Mouse (Mus musculus): Measurements from ENCODE around the gene Mrgprf. TPM values are rescaled to one million over a fixed set of nuclear protein-coding genes. Genes with fewer than 3 reads are reported as not detected.

Gene Mrgprf
- polyA plus RNA-seq, 1 experiment from 2014 or later, result 2.1 TPM

DNA sequence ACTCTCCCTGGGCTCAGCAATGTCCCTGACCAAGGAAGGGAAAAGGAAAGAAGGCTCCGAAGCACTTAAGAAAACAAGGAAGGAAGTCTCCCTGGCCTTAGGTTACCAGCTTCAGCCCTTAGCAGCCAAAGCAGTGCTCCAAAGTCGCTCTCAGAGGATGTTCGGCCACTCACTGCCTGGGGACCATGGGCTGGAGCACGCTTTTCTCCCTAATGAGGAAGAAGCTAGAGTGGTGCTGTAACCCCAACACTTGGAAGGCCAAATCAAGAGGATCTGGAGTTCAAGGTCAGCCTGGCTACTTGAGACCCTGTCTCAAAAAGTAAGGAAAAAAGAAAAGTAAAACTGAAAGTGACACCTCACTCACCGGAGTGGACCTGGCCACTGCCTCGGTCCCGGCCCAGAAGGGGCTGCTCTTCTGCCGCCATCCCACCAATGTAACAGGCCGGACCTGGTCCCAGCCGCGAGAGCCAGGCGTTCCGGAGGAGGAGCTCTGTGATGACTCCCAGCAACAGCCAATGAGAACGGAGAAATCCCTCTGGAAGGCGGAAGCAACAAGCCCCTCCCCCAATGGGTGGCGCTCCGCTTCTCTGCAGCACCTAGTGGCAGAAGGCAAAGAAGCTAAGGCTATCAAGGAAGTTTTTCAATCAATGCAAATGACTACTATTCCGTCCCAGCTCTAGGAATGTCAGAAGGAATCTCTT is 17.0 kb upstream of the Mrgprf start, which contains the start of gene Tpcn2:
TSS of gene Tpcn2 (minus strand) at position 525 of the 701 bp plus-strand sequence.
- 1% methylated on average over 18 of the region's 18 CpGs for WGBS
- H3K4me3 ChIP-seq, result peak within 1 kb of the TSS; percentile 52
- ATAC-seq (ENCODE audit: borderline replicate concordance, extremely low read depth, low FRiP score, low TSS enrichment), result peak; percentile 92
- H3K9ac ChIP-seq, result peak within 1 kb of the TSS; percentile 64
- H3K9me3 ChIP-seq, result no peaks in the 10 kb centered on the region
- H3K4me2 ChIP-seq, result peak within 1 kb of the TSS; percentile 81
- peaks cover 25% of the 10 kb centered on the region for H3K4me1 ChIP-seq
- peaks cover 15% of the 10 kb centered on the region; the same call in 1 of the 2 replicates for H3K36me3 ChIP-seq
- H3K27me3 ChIP-seq, result no peaks in the 10 kb centered on the region
- H3K27ac ChIP-seq, result peak within 1 kb of the TSS; percentile 64

DNA sequence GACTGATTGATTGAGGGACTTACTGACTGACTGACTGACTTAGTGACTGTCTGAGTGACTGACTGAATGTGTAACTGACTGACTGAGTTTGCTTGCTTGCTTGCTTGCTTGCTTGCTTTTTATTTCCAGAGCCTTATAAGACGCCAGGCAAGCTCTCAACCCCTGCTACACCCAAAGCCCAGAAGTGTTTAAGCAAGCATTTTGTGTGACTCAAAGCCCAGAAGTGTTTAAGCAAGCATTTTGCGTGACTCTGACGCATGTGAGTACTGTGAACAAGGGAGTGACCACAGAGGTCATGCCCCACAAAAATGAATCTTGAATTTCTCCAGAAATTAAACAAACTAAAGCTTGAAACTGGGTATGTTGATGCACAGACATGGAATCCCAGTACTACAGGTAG is 16.3 kb upstream of the Mrgprf start:
- Histone ChIP-seq H3K27ac (peak overlapping the region; percentile 64), H3K9me3 (no peaks in the 10 kb centered on the region), H3K4me1 (peaks cover 25% of the 10 kb centered on the region), H3K4me2 (peak overlapping the region; percentile 81), H3K9ac (no peak overlapping the region), H3K36me3 (peaks cover 9% of the 10 kb centered on the region; the same call in 1 of the 2 replicates), H3K27me3 (no peaks in the 10 kb centered on the region), H3K4me3 (peak overlapping the region; percentile 52)
- WGBS, result 34% methylated on average over 3 of the region's 3 CpGs
- ATAC-seq (ENCODE audit: borderline replicate concordance, extremely low read depth, low FRiP score, low TSS enrichment), result peak; percentile 25; the same call in 1 of the 2 replicates

DNA sequence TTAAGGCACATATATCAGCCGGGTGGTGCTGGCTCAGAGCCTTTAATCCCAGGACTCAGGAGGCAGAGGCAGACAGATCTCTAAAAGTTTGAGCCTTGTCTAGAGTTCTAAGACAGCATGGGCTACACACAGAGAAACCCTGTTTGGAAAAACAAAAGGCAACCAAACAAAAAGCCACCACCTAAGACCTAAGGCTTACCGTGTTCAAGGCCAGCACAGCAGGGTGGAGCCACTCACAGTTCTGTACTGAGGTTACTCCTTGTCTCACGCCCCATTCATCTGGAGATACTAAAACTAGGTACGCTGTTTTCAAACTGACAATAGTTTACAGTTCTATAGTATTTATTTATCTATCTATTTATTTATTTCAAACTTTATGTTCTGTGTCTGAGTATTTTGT is 15.2 kb upstream of the Mrgprf start:
- ATAC-seq (ENCODE audit: borderline replicate concordance, extremely low read depth, low FRiP score, low TSS enrichment), result no peak
- Histone ChIP-seq H3K9ac (no peak overlapping the region), H3K4me1 (peaks cover 30% of the 10 kb centered on the region), H3K4me3 (no peak overlapping the region), H3K36me3 (no peaks in the 10 kb centered on the region), H3K9me3 (no peaks in the 10 kb centered on the region), H3K27me3 (no peaks in the 10 kb centered on the region), H3K4me2 (no peak overlapping the region), H3K27ac (no peak overlapping the region)
- WGBS, result 76% methylated on average over 4 of the region's 4 CpGs

DNA sequence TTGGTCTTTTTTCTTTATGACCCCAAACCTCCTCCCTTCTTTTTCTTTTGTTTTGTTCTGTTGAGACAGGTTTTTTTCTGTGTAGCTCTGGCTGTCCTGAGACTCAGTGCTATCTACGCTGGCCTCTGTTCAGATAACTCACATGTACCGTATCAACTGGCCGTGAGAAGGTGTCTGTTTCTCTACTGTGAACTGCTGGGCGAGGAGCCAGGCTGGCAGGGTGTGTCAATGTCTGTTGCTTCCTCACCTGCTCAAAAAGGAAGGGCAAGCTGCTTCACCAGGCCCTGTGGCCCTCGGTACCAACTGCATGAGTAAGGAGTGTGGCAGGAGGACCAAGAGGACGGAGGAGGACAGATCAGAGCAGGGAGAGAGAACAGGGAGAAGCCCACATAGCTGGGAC is 13.2 kb upstream of the Mrgprf start:
- Histone ChIP-seq H3K27ac (no peak overlapping the region), H3K9me3 (no peaks in the 10 kb centered on the region)

DNA sequence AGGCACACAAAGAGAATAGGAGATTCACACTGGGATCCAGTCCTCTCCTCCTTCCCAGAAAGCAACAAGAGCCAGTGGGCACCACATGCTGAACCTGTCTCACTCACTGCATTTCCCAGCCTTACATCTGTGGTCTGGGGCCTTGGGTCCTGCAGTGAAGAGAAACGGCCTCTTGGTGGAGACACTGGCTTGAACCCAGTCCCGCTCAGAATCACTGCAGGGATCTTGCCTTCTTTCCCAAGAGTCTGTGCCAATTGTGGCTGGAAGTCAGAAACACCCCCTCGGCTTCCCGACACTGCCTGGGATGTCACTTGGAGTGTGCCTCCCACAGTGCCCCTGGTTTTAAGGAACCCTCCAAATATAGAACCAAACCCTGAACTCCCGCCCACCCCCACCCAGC is 11.3 kb upstream of the Mrgprf start:
- no peak overlapping the region for H3K9ac ChIP-seq
- H3K4me3 ChIP-seq, result no peak overlapping the region
- H3K27ac ChIP-seq, result no peak overlapping the region
- no peak overlapping the region for H3K4me2 ChIP-seq
- 33% methylated on average over 5 of the region's 5 CpGs for WGBS
- no peaks in the 10 kb centered on the region for H3K27me3 ChIP-seq
- H3K9me3 ChIP-seq, result no peaks in the 10 kb centered on the region
- peak; percentile 62; the same call in 1 of the 2 replicates for ATAC-seq (ENCODE audit: borderline replicate concordance, extremely low read depth, low FRiP score, low TSS enrichment)
- no peaks in the 10 kb centered on the region for H3K36me3 ChIP-seq
- peaks cover 5% of the 10 kb centered on the region for H3K4me1 ChIP-seq

More for the DNA sequence above, 13.2 kb upstream of the Mrgprf start:
- ATAC-seq (ENCODE audit: borderline replicate concordance, extremely low read depth, low FRiP score, low TSS enrichment), result no peak
- no peaks in the 10 kb centered on the region for H3K36me3 ChIP-seq
- no peak overlapping the region for H3K9ac ChIP-seq
- no peak overlapping the region for H3K4me2 ChIP-seq
- H3K27me3 ChIP-seq, result no peaks in the 10 kb centered on the region
- whole genome bisulfite sequencing, result 69% methylated on average over 6 of the region's 6 CpGs
- H3K4me1 ChIP-seq, result peaks cover 14% of the 10 kb centered on the region
- H3K4me3 ChIP-seq, result no peak overlapping the region

DNA sequence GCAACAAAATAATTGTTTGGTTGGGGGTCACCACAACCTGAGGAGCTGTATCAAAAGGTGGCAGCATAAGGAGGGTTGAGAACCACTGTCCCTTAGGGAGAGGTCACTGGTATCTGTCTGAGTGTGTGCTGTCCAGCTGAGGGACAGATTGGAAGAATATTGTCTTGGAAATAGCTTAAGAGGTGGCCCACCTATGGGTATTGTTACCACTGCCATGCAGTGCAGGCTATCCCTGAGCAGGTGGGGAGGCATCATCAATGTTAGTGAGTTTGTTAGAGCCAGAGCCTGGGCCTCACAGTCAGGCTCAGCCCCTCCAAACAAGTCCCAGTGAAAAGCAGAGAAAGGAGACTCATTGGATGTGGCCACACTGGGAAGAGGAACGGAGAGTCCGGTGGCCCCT is 8.8 kb upstream of the Mrgprf start:
- no peak for ATAC-seq (ENCODE audit: borderline replicate concordance, extremely low read depth, low FRiP score, low TSS enrichment)
- Histone ChIP-seq H3K9me3 (no peaks in the 10 kb centered on the region), H3K9ac (no peak overlapping the region), H3K4me3 (no peak overlapping the region), H3K36me3 (no peaks in the 10 kb centered on the region), H3K27me3 (no peaks in the 10 kb centered on the region), H3K4me1 (peaks cover 5% of the 10 kb centered on the region), H3K4me2 (no peak overlapping the region), H3K27ac (no peak overlapping the region)
- 79% methylated on average over 2 of the region's 2 CpGs for WGBS

DNA sequence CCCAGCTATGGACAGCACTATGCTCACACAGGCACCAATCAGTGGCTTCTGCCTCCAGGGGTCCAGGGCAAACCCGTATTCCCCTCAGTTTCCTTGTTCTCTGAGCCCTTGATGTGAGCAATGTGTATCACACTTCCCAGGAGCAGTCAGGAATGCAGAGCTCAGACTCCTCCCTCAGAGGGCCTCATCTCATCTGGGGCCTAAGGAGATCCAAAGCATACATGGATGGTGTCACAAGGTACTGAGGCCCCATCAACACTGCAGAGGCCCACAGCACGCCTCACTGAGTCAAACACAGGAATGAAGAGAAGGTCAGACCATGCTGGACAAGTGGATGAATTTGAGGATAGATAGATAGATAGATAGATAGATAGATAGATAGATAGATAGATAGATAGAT is 7.9 kb upstream of the Mrgprf start:
- no peak overlapping the region for H3K4me3 ChIP-seq
- peaks cover 5% of the 10 kb centered on the region for H3K4me1 ChIP-seq
- H3K4me2 ChIP-seq, result no peak overlapping the region
- no peaks in the 10 kb centered on the region for H3K36me3 ChIP-seq
- 48% methylated on average over 2 of the region's 2 CpGs for WGBS
- ATAC-seq (ENCODE audit: borderline replicate concordance, extremely low read depth, low FRiP score, low TSS enrichment), result no peak
- no peaks in the 10 kb centered on the region for H3K9me3 ChIP-seq
- H3K27me3 ChIP-seq, result no peaks in the 10 kb centered on the region
- H3K9ac ChIP-seq, result no peak overlapping the region
- H3K27ac ChIP-seq, result no peak overlapping the region

DNA sequence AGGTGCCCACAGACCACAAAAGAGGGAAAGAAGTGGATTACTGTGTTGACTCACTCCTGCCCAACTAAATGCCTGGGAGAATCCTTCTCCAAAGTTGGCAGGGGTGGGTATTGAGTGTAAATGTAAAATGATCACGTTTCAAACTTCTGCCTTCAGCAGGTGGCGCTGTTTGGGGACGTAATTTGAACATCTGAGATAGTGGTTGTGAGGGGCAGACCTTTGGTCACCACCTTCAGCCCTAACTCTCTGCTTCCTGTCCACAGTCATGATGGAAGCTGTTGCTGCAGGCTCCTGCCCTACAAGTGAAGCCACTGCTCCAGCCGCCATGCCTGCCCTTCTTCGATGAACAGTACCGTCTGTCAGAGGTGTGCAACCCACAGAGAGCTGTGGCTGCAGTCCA is 6.8 kb upstream of the Mrgprf start:
- WGBS, result 35% methylated on average over 6 of the region's 6 CpGs
- Histone ChIP-seq H3K27me3 (no peaks in the 10 kb centered on the region), H3K9me3 (no peaks in the 10 kb centered on the region), H3K4me1 (peaks cover 5% of the 10 kb centered on the region), H3K4me3 (no peak overlapping the region), H3K36me3 (no peaks in the 10 kb centered on the region), H3K27ac (no peak overlapping the region), H3K4me2 (no peak overlapping the region), H3K9ac (no peak overlapping the region)
- no peak for ATAC-seq (ENCODE audit: borderline replicate concordance, extremely low read depth, low FRiP score, low TSS enrichment)

DNA sequence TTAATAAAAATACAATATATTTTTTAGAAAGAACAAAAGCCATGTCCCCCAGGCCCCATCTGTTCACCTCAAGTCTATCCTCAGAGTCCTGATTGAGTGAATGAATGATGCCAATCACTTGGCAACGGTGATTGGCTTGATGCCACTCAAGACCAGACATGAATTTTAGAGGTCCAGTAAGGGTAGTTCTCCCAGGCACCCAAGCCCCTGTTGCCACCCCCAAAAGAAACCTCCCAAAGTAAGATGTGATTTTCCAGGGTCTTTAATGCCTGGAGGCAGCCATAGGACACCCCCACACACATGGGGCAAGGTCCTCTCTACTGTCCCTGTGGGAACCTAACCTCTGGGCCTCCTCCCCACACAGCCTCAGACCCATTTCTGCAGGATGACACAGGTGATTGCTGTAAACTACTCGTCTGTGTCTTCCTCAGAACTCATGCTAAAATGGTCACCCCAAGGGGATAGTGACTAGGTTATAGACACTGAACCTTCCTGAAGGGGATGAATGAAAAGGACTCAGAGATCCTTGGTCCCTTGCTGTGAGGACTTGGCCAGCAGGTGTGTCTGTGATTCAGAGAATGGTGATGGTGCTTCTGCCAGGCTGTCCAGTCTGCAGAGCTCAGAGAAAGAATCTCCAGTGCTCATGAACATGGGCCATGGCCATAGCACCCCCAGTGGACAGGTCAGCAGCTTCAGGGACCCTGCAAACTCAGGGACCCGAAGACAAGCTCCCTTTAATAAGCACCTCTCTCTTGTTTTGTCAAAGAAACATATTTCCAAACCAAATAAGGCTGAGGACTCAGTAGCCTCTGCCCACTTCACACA is 1.8 kb upstream of the Mrgprf start:
- Histone ChIP-seq H3K36me3 (no peaks in the 10 kb centered on the region), H3K27me3 (no peaks in the 10 kb centered on the region), H3K9me3 (no peaks in the 10 kb centered on the region), H3K4me2 (no peak overlapping the region), H3K4me1 (peaks cover 26% of the 10 kb centered on the region), H3K27ac (0 out of 2 replicates have a peak overlapping the region, but pooled peaks have one; percentile 15), H3K9ac (no peak overlapping the region), H3K4me3 (no peak overlapping the region)
- WGBS, result 54% methylated on average over 3 of the region's 3 CpGs
- ATAC-seq (ENCODE audit: borderline replicate concordance, extremely low read depth, low FRiP score, low TSS enrichment), result no peak

DNA sequence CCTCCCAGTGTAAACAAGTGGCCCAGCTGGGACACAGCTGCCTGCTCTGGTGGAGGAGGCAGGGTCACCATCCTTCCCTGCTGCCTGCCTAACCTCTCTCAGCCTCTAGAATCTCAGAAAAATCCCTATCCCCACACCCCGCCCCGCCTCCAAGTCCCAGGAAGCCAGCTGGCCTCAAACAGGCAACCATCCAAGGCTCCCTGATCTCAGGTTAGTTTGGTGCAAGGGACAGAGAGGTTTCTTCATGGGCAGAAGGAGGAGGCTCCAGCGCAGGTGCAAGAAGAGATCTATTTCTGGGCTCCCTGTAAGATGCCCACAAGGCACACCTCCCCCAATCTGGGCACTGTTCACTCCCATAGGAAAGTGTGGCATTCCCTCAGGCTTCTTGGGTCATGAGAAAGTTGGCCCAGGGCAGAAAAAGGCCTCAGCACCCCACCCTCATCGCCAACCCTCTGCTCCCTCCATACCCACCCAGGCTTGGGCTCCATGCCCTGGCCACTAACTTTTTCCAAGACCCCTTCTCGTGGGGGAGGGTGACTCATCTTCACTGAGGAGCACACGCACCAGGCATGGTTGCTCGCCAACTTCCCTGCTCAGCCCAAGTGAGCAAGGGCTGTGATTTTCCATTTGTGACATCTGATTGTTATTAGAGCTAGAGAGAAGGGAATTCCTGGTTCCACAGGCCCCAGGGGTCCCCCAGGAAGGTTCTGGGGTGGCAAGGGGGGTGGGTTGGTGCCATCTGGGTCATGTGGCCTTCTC is 887 bp upstream of the Mrgprf start:
- H3K9me3 ChIP-seq, result no peaks in the 10 kb centered on the region
- 0 out of 2 replicates have a peak overlapping the region, but pooled peaks have one; percentile 15 for H3K27ac ChIP-seq
- no peak for ATAC-seq (ENCODE audit: borderline replicate concordance, extremely low read depth, low FRiP score, low TSS enrichment)
- WGBS, result 54% methylated on average over 7 of the region's 7 CpGs
- no peaks in the 10 kb centered on the region for H3K27me3 ChIP-seq
- H3K36me3 ChIP-seq, result no peaks in the 10 kb centered on the region
- no peak overlapping the region for H3K4me3 ChIP-seq
- no peak overlapping the region for H3K9ac ChIP-seq
- peaks cover 26% of the 10 kb centered on the region for H3K4me1 ChIP-seq
- no peak overlapping the region for H3K4me2 ChIP-seq

DNA sequence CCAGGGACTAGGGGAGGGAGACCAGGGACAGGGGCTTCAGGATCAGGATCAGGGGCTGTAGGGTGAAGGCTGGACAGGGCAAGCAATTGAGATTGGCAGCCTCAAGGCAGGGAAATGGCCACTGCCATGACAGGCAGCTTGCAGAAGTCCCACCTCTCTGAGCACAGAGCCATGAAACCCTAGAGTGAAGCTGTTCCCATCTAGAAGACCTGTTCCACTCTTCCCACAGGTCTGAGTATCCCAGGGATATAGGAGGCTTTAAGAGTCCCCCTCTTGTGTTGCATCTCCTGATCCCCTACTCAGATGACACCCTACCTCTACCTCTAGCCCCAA is 346 bp downstream of the Mrgprf start:
- H3K4me3 ChIP-seq, result no peak overlapping the region
- ATAC-seq (ENCODE audit: borderline replicate concordance, extremely low read depth, low FRiP score, low TSS enrichment), result no peak
- H3K9ac ChIP-seq, result no peak overlapping the region
- peaks cover 26% of the 10 kb centered on the region for H3K4me1 ChIP-seq
- H3K27ac ChIP-seq, result no peak overlapping the region
- H3K4me2 ChIP-seq, result no peak overlapping the region
- no peaks in the 10 kb centered on the region for H3K9me3 ChIP-seq
- H3K36me3 ChIP-seq, result no peaks in the 10 kb centered on the region
- H3K27me3 ChIP-seq, result no peaks in the 10 kb centered on the region

Measured in lung, embryonic 15.5 days (tissue).